Mouse (Mus musculus): ENCODE data around the gene Daam1.

Gene Daam1

DNA sequence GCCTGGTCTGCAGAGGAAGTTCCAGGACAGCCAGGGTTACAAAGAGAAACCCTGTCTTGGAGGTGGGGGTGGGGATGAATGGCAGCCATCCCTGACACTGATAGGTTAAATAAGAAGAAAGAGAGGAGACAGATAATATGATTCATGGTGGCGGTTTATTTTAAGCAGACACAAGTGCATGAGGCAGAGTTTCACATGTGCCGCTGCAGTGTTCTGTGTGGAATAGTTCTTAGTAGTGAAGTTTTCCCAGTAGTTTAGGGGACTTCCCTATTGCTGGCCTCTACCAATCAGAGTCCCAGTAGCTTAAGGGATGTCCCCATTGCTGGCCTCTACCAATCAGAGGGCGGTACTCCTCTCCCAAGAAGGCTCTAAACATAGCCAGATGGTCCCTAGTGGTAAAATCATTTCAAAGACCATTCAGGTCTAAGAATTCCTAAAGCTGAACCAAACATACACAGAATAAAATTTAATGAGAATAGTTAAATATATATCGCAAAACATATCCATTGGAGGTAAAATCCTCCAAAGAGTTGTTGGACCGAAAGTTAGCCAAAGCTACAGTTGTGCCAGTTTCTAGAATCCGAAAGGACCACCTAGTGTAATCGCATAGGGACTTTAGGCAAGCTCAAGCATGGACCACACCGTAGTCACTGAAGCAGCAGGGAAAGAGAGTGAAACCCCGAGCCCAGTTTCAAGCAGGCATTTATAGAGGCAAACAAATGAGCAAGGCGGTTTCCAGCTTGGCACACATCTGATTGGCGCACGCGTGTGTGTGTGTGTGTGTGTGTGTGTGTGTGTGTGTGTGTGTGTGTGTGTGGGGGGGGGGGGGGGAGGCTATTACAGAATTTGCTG lies 178.4 kb downstream of the Daam1 start:
- DNase-seq: no peak

DNA sequence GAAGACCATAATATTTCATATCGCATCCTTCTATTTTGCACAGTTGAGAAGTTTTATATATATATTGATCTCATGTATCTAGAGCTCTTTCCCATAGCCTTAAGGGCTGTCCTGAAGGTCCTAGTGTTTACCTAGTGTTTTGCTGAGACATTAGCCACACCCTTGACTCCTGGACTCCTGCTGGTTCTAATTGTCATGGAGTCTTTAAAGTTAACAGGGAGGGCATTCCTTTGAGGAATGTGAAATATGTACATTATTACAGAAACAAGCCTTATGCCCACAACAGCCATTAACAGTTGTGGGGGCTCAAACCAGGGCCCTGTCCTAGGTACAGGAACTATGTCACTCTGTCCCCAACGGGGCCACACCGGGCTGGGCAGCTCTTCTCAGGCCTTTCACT lies 180.5 kb downstream of the Daam1 start:
- no peak for DNase-seq

DNA sequence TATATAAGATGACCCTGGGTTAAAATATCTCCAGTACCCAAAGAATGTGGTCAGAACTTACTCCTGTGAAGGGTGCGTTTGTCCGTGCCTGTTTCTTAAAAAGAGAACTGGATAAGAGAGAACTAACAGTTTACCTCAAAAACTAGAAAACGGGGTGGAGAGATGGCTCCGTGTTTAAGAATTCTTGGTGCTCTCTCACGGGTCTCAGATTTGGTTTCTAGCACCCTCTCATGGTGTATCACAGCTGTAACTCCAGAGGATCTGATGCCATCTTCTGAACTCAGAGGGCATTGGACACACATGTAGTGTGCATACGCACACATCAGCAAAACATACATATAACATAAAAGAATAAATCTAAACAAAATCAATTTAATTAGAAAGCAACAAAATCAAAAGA lies 181.2 kb downstream of the Daam1 start:
- no peak for DNase-seq

DNA sequence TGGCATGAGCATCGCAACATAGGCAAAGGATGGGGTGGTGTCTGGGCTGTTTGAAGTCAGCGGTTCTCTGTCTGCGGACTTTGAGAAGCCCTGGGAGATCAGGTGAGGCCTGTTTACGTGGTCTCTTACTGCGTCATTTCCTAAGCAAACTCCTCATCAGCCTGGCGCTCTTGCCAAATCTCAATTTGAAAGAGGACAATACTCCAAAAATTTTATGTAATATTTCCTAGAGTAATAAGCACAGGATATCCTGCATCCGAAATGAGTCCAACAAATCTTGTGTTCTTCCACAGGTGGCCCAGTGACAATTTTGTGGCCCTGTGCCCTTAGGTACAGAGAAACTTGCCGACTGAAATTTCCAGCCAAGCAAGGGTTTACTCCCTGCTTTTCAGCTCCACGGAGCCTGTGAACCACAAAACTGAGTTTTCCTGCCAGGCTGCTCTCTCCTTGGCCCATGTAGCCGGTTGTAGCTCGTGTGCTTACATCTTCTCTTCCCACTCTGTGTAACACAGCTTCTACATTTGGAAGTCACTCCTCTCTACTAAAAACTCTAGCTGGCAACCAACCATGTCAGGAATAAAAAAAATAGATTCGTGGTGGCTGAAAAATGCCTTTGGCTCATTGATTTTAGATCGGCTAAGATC lies 183.0 kb downstream of the Daam1 start:
- no peak for DNase-seq

DNA sequence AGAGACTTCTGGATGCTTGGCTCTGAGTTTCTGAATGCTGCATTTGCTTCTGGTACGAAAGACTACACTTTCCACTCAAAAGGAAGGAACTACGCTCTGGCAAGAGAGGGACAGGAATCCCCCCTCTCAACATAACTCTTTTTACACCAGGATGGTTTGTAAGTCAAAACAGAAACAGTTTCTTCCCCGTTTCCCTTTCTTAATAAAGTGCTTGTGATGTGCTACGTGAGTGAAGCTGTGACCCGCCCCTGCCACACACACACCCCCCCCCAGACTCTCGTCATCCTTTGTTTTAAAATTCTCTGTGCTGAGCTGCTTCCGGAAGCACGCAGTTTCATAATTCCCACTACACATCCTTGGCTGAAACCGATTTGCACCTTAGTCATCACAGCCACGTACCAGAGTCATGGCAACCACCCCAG lies 183.5 kb downstream of the Daam1 start:
- DNase-seq: no peak

DNA sequence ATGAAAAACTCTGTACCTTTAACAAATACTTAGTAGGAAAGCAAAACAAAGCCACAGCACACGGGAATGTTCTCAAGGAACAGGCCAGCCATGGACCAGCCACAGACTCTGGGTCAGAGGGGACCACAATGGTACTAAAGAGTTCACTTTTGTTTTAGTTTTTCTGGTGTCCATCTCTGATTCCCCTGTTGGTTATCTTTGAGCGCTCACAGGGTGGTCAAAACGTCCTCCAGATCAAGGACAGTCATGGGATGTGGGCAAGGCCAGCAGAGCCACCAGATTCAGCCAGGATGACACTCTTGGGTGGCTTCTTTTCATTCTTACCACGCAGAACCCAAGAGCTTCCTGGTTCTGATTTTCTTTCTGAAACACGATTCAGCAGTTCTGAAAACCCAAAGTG lies 184.4 kb downstream of the Daam1 start:
- DNase-seq: no peak

DNA sequence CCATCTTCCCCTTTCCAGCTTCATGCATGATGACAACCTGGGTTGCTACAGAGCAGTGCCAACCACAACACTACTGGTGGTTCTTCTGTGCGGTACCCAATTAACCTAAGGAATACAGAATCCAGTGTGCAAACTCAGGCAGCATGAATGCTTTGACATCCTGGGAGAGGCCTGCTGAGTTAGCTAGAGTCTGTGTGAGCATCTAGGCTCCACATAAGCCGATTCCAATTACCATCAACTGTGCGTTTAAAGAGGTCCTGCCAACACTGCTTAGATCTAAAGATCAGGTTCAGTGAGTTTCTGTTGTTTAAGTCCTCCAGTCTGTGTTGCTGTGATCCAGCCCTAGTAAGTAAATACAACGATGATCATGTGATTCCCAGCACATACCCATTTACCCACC lies 189.4 kb downstream of the Daam1 start:
- DNase-seq: no peak

DNA sequence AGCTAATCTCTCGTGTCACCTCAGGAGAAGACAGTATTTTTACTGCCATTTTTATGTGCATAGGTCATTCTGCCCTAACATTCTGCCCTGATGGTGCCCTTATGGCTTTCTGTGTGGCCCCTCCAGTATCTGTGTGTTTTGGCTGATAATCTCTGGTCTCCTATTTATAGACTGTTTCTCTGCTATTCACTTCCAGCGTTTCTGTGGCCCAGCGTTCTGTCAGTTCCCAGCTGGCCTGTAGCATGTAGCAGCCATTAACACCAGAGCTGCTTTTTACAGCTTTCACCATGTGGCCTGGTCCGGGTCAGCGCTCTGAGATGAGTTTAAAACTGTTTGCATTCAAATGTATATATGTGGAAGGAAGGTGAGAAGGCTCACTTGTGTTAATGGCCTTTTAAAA lies 190.7 kb downstream of the Daam1 start:
- DNase-seq: peak; percentile 26 to 48

DNA sequence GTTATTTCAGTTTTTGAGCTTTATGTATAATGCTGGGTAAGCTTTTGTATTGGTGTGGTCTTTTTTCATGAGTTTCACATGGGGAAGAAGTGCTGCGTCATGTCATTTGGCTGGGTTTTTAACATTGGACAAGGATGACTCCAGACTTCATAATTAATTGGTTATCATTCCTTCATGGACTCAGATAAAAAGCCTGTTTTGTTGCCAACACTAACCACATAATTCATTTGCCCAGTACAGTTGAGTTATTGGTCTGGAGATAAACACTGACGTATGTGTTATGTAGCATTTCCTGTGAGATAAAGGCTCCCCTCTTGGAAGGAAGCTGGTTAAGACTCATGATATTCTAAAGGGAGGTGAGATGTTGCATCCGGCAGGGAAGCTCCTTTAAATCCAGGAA lies 191.9 kb downstream of the Daam1 start:
- no peak for DNase-seq

DNA sequence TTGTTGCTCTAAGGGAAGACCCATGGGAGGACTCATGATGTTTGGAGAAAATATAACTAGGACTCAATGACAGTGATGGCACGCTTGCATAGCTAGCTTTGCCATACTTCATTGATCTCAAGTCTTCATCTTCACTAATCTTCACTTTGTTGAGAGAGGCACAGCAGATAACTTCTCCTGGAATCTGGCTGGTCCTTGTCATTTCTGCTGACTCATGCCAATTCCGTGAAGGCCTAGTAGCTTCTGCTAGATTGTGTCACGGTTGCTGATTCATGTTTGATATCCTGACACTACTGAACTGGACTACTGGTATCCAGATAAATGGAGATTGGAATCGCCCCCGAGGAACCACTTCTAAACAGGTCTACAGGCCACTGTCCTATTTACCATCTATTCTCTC lies 192.7 kb downstream of the Daam1 start:
- no peak for DNase-seq

DNA sequence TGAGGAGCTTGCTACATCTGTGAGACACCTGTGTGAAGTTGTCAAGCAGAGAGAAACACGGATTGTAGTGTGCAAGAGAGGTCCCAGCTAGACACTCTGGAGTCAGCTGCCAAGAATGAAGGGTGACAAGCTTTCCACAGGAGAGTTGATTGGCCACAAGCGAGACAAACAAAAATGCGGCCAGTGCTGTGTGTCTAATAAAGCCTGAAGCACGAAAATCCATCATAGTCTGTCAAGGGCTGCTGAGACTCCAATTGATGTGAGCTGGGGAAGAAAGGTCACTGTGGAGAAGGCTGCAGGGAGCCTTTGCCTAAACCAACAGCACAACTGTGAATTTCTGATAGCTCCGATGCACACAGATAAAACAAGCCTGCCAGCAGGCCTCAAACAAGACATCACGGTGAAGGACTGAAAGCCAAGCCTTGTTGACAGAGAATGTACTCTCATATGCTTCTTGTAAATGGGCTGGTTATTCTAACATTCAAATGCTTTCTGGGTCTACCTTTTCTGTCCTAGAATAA lies 194.5 kb downstream of the Daam1 start:
- DNase-seq: no peak

DNA sequence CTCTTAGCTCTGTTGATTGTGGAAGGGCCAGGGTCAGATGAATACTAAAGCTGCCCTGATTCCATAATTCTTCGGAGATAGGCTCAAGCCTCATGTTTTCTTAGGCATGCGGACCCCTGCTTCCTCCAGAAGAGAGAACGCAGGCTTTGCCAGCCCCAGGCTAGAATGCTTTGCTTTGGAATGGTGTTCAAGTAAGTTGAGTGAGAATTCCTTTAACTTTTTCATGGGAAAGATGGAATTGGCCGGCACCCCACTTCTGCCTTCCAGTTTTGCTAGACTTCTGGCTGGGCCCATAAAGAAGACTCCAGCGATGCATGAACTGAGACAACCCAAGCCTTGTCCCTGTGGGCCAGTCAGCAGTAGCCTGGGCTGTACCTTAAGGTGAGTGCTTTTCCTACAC lies 200.3 kb downstream of the Daam1 start:
- peak in 1 of 2 experiments; percentile 35 for DNase-seq

DNA sequence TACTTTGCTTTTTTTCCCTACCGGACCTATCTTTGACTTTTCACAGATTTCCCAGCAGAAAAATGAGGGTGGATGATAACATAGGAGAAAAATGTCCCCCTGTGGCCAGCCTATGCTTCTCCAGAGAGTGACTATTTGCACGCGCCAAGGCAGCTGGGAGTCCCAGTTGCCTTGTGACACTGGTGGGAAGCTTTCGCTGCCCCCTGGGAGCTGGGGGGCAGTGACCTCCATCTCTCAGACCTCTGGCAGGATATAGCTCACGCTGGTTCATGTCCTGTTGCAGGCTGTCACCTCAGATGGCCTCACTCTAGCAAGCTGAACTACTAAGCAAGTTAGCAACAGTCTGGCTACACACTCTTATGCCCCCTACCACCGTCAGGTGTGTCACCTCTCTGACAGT lies 200.9 kb downstream of the Daam1 start:
- DNase-seq: peak; percentile 53 to 80

DNA sequence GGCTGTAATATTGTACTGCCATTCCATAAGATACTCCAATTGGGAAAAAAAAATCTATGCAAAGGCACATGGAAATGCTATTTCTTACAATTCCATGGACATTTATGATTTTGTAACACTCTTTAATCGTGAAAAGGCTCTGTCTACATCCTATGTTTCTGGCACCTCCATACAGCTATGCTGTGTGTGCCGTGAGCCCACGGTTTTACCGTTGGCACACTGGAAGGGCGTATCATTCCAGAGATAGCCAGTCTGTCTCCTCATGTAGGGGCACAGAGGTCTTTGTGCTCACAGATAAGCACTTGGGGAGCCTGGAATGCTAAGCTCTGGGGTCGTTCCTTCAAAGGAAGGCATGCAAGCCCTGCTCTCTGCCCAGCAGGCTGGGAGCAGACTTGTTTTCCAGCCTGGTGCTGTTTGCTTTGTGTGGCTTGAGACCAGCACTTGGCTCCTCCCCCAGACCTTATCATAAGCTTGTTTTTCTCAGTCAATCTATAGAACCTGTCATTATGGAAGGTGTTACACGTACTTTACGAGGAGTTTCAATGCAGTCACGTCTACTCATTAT lies 205.3 kb downstream of the Daam1 start:
- peak in 1 of 2 experiments; percentile 14 for DNase-seq

DNA sequence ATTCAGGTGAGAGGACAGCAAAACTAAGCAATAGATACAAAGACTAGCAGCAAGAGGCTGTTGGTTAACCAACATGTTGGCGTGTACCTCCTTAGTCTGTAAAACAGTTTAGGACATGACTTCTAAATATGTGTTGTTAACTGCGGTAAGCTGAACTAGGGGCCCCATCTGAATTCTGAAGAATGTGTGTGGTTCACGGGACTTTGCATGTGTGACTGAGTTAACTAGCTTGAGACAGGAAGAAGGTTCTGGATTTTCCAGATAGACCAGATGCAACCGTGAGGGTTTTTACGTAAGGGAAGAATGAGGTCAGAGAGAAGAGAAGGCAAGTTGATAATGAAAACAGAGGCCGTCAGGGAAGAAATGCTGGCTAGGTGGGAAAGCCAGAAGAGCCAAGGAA lies 206.2 kb downstream of the Daam1 start:
- DNase-seq: no peak

DNA sequence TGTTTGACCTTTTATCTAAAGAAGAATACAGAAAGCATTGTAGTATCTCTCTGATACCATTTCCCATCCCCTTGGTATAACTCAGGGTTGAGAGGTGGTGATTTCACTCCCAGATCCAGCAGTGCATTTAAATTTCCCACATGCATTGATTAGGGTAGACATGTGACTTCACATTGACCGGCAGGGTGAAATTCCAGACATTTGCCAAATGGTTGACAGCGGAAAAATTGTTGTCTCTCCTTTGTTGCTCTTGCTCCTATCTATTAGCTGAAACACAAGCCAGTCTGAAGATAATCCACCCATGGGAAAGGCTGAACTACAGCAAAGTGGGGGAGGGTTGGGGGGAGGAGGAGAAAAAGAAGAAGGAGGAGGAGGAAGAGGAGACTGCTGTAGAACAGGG lies 208.0 kb downstream of the Daam1 start:
- no peak for DNase-seq

DNA sequence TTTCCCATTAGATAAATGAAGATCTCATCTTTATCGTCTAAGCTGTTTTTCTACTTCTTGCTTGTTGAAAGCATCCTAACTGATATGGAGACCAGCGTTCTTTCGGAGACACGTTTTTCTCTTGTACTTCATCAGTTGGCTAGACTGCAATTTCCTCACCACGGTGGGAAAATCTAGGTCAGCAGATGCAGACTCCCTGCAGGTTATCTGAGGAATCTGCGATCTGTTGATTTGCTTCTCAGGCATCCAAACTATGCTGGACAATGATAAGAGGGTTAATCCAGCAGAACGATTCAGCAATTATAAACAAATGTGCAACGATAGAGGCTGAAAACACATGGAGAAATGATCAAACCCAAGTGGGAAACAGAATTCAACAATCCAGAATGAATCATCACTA lies 208.6 kb downstream of the Daam1 start:
- no peak for DNase-seq

DNA sequence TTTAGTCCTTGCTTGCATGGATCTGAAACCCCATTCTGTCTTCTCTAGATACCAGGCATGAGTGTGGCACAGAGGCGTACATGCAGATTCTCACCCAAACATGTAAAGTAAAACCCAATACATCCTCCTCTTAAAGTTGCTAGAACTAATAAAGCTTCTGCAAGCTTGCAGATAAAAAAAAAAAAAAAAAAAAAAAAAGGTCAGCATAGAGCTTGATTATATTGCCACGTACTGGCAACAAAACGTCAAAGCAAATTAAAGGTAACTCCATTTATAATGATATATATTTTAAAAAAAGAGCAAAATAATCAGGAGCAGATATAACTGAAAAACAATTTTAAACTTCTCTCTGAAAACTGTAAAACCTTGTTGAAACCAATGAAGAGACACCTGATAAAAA lies 210.4 kb downstream of the Daam1 start:
- DNase-seq: no peak

Measured in kidney, postnatal 25 days (tissue).